Mouse (Mus musculus) embryonic facial prominence, embryonic 14.5 days (tissue): Measurements from ENCODE around the gene Traf7. TPM values are rescaled to one million over a fixed set of nuclear protein-coding genes. Genes with fewer than 3 reads are reported as not detected.

Experiments used
- ATAC-seq: fragments of 200-750 bp; cut with Nextera tagmentation; 2 replicates; pipeline ENCODE4 v1.8.0; 2017; ENCODE audit warnings: low read depth, moderate number of reproducible peaks, moderate TSS enrichment
- DNase-seq: peaks from one replicate; pipeline ENCODE4 v3.0.0-alpha.2; 2015; ENCODE audit warnings: low spot score
- H3K27ac ChIP-seq: fragments of 300-500 bp; sonication (generic); replicated peaks from 2 replicates; pipeline ENCODE4 v1.5.1; 2014; ENCODE audit warnings: low read depth, mild to moderate bottlenecking, low read length, moderate library complexity
- H3K27me3 ChIP-seq: fragments of 300-500 bp; sonication (generic); replicated peaks from 2 replicates; pipeline ENCODE4 v1.6.1; 2014; ENCODE audit warnings: low read length; ENCODE audit not compliant: control insufficient read depth, insufficient read depth
- H3K36me3 ChIP-seq: fragments of 300-500 bp; sonication (generic); 2 replicates; pipeline ENCODE4 v1.6.1; 2014; ENCODE audit warnings: low read length, mixed read lengths; ENCODE audit not compliant: control insufficient read depth, insufficient read depth
- H3K4me1 ChIP-seq: fragments of 300-500 bp; sonication (generic); 2 replicates; pipeline ENCODE4 v1.6.1; 2014; ENCODE audit warnings: antibody characterized with exemption, low read length; ENCODE audit not compliant: control insufficient read depth, insufficient read depth
- H3K4me2 ChIP-seq: fragments of 300-500 bp; sonication (generic); 2 replicates; pipeline ENCODE4 v1.6.1; 2014; ENCODE audit warnings: low read depth, mild to moderate bottlenecking, low read length, moderate library complexity, mixed read lengths
- H3K4me3 ChIP-seq: fragments of 300-500 bp; sonication (generic); 2 replicates; pipeline ENCODE4 v1.5.1; 2014; ENCODE audit warnings: low read depth, mild to moderate bottlenecking, low read length
- H3K9ac ChIP-seq: fragments of 300-500 bp; sonication (generic); 2 replicates; pipeline ENCODE4 v1.6.1; 2014; ENCODE audit warnings: low read depth, mild to moderate bottlenecking, low read length, moderate library complexity, mixed read lengths
- H3K9me3 ChIP-seq: fragments of 300-500 bp; sonication (generic); 2 replicates; pipeline ENCODE4 v1.6.1; 2016; ENCODE audit warnings: low read length; ENCODE audit not compliant: control insufficient read depth
- WGBS: fragments of 180-500 bp; shearing (Covaris S2); extraction: QIAGEN DNeasy Blood & Tissue Kit; methylation state at CpG from one replicate; pipeline ENCODE4 v1.1.7; 2014; 5-methylcytosine and 5-hydroxymethylcytosine counted together
- polyA plus RNA-seq: library from polyadenylated mRNA; unstranded; fragments of >200 nt; fragmentation: Nextera tagmentation; extraction: Ambion mirVana; gene quantifications from 2 replicates; pipeline ENCODE4 v1.2.1, GENCODE M21; 2014

Traf7 gene
- polyA plus RNA-seq, 1 experiment from 2014 or later, result 78.9 TPM

DNA sequence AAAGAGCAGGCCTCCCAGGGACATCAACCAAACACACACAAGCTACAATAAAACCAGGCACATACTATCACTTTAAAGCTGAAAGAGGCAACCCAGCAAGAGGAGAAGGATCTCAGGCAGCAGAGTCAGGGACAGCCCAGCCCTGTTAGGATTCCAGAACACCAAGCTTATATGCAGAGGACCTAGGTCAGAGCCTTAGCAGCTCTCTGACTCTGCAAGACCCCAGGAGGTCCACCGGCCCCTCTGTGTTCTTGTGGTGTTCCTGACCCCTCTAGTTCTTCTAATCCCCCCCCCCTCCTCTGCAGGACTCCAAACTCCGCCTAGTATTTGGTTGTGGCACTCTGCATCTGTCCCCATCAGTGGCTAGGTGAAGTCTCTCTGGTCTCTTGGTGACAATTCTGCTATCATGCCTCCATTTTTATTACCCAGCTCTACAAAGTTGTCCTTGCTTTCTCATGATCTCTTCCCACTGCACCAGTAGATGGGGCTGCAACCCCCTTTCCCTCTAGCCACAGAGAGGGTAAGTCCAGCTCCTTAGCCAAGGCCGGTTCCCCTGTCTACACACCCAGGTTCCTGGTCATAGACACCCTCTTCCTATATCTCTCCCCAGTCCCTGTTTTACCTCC, 47.4 kb downstream of the Traf7 start:
- peaks cover 7% of the 10 kb centered on the region for H3K4me1 ChIP-seq
- H3K27ac ChIP-seq, result no peak overlapping the region
- no peak for ATAC-seq
- H3K9ac ChIP-seq, result 0 out of 2 replicates have a peak overlapping the region, but pooled peaks have one; percentile 14
- peaks cover 25% of the 10 kb centered on the region for H3K36me3 ChIP-seq
- WGBS, result 54% methylated on average over 3 of the region's 3 CpGs
- H3K4me2 ChIP-seq, result 0 out of 2 replicates have a peak overlapping the region, but pooled peaks have one; percentile 45
- no peak overlapping the region for H3K4me3 ChIP-seq
- no peaks in the 10 kb centered on the region for H3K27me3 ChIP-seq
- no peaks in the 10 kb centered on the region for H3K9me3 ChIP-seq
- no peak for DNase-seq

DNA sequence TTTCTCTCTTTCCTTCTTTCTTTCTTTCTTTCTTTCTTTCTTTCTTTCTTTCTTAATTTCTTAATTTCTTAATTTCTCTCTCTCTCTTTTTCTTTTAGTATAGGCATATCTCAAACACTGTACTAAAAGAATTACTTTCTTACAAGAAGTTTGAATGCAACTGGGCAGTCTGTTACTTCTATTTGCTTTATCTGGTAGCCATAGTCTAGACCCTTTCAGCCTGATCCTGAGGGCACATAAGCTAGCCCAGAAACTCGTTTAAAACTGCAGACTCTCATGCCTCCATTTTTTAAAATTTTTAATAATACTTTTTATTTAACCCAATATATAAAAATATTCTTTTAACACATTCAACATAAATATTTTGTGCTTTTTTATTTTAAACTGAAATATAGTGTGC, 48.3 kb downstream of the Traf7 start:
- DNase-seq (no peak), ATAC-seq (no peak)
- Histone ChIP-seq H3K4me2 (peak overlapping the region; percentile 87), H3K9ac (peak overlapping the region; percentile 92; the same call in 1 of the 2 replicates), H3K36me3 (peaks cover 34% of the 10 kb centered on the region), H3K27me3 (no peaks in the 10 kb centered on the region), H3K9me3 (no peaks in the 10 kb centered on the region), H3K4me3 (peak overlapping the region; percentile 83), H3K27ac (peak overlapping the region; percentile 91), H3K4me1 (peaks cover 7% of the 10 kb centered on the region)
- WGBS, result 28% methylated on average over 1 of the region's 1 CpGs

DNA sequence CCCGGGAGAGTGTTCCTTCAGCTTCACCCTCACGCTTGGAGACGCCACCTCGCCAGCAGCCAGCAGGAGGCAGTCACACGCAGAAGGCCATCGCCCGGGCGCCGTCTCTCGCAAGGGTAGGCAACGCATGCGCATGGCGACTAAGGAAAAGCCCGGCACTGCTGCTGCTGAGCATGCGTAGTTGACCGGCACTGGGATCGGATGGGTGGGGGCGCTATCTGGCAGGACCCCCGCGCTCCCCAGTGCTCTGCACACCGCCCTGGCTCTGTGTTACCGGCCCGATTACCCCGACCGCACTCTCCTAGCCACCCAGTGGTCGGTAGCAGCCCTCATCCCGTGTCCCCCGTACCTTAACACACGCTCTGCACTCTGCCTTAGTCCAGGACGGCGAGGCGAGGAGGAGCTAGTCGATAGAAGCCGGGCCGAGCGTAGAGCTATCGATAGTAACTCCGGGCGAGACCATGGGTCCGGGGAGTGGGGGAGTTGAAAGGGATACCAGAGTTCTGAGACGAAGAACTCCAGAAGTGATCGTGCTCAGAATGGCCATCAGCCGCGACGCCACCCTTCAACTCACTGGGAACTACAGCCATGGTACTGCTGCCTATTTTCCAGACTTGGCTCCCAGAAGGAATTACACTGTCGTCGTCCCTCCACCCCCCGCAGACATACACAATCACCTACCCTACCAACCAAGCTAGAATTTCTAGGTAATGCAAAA, 48.9 kb downstream of the Traf7 start, which contains the start of gene Mlst8:
Gene Mlst8 (minus strand): TSS at position 416 of the 718 bp plus-strand sequence.
- DNase-seq, result peak; percentile 97
- H3K27ac ChIP-seq, result peak within 1 kb of the TSS; percentile 91
- H3K27me3 ChIP-seq, result no peaks in the 10 kb centered on the region
- H3K4me1 ChIP-seq, result peaks cover 7% of the 10 kb centered on the region
- peak within 1 kb of the TSS; percentile 83 for H3K4me3 ChIP-seq
- WGBS, result 0% methylated on average over 44 of the region's 48 CpGs
- peak within 1 kb of the TSS; percentile 87 for H3K4me2 ChIP-seq
- H3K9me3 ChIP-seq, result no peaks in the 10 kb centered on the region
- H3K9ac ChIP-seq, result peak within 1 kb of the TSS; percentile 92
- ATAC-seq, result peak; percentile 95
- H3K36me3 ChIP-seq, result peaks cover 36% of the 10 kb centered on the region

DNA sequence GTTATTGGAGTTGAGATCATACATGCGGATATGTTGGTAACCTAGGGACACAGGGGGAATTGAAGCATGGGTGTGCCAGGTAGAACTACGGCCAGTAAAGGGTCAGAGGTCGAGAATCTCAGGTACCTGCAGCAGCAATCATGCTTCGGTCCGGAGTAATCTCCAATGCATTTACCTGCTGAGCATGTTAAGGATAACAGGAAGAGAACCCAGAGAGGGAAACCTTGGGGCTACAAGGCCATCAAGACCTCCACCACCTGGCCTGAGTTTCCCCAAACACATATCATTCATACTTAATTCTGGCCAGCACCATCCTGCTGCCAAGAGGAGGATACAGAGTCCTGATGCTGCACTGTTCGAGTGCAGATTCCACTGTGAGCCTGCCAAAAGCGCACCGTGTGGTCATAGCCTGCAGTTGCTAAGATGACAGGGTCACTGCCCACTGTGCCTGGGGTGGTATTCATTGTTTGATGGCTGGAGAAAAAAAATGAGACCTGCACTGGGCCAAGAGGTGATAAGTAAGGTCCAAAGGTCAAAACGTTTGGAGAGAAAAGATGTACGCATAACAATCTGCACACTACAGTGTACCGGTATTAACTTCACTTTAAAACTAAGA, 49.6 kb downstream of the Traf7 start:
- H3K4me1 ChIP-seq, result peaks cover 7% of the 10 kb centered on the region
- peak overlapping the region; percentile 87 for H3K4me2 ChIP-seq
- peaks cover 40% of the 10 kb centered on the region for H3K36me3 ChIP-seq
- ATAC-seq (no peak), DNase-seq (no peak)
- H3K4me3 ChIP-seq, result peak overlapping the region; percentile 83
- whole genome bisulfite sequencing, result 52% methylated on average over 11 of the region's 11 CpGs
- H3K27me3 ChIP-seq, result no peaks in the 10 kb centered on the region
- peak overlapping the region; percentile 92 for H3K9ac ChIP-seq
- H3K27ac ChIP-seq, result peak overlapping the region; percentile 91
- no peaks in the 10 kb centered on the region for H3K9me3 ChIP-seq

DNA sequence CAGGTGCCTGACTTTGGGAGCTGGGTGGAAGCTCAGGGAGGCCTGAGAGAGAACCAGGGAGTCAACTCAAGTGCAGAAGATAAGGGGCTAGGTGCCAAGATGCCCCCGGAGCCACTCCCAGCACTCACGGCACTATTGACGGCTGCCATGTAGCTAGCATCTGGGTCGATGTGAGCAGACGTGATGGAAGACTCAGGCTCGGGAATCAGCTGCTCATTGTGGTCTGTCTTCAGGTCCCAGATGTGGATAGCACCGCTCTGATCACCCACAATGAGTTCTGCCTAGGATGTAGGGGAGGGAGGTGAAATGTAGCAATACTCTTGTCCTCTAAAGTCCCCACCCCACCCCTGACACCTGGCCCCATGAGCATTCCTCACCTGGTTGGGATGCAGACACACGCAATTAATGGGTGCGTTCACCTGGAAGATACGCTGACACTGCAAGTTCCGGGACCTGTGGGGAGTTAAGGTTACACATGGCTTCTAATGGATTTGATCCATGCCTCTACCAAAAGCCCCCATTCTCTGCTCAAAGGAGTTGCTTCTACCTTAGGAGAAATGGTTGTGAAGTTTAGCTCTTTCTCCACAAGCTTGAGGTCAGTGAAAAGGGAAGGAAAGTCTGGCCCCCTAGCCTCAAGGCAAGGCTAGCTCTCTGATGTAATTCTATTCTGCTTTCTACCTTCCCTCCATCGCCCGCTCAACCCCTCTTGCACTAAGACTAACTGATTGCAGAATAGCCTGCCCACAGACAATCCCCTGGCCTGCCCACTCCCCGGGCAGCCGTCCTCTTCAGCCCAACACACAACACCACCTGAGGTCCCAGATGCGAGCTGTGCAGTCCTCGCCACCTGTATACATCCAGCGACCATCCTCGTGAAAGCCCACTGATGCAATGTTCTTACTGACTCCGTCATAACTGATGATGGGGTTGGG, 50.4 kb downstream of the Traf7 start:
- ATAC-seq (no peak), DNase-seq (no peak)
- WGBS, result 93% methylated on average over 20 of the region's 20 CpGs
- Histone ChIP-seq H3K4me3 (peak overlapping the region; percentile 83; the same call in 1 of the 2 replicates), H3K9ac (no peak overlapping the region), H3K27me3 (no peaks in the 10 kb centered on the region), H3K36me3 (peaks cover 40% of the 10 kb centered on the region), H3K27ac (no peak overlapping the region), H3K4me2 (no peak overlapping the region), H3K4me1 (peaks cover 9% of the 10 kb centered on the region), H3K9me3 (no peaks in the 10 kb centered on the region)

DNA sequence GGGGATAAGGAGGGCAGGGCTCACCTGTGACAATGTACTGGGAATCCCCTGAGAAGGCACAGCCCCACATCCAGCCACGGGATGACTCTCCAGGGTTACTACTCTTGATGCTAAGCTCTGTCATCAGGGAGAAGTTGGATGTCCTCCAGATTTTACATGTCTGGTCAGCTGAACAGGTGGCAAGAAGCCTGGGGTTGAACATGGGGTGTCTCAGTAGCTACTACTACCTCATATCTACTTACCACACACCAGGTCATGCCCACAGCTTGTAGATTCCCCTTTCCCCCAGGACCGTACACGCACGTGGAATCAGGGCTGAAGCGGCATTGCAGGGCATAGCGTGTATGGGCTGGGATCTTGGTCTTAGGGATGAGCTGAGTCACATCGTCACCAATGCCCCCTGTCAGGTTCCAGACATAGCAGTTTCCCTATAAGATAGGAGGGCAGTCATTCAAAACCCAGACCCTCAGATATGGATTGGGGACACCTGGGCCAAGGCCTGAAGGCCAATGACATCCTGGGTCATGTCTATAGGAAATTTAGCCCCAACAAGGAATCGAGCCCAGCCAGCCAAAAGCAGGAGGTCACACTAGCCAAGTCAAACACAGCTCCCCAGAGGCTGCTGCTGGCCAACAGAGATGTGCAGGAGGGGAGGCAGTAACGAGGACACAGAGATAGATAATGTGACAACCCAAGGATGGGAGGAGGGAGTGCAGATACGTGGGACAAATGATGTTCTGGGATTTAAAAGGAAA, 51.5 kb downstream of the Traf7 start:
- ATAC-seq, result no peak
- no peak overlapping the region for H3K27ac ChIP-seq
- H3K4me2 ChIP-seq, result no peak overlapping the region
- H3K27me3 ChIP-seq, result no peaks in the 10 kb centered on the region
- H3K36me3 ChIP-seq, result peaks cover 40% of the 10 kb centered on the region
- no peak overlapping the region for H3K4me3 ChIP-seq
- no peak for DNase-seq
- H3K4me1 ChIP-seq, result peaks cover 19% of the 10 kb centered on the region
- whole genome bisulfite sequencing, result 91% methylated on average over 10 of the region's 10 CpGs
- no peak overlapping the region for H3K9ac ChIP-seq
- no peaks in the 10 kb centered on the region for H3K9me3 ChIP-seq

DNA sequence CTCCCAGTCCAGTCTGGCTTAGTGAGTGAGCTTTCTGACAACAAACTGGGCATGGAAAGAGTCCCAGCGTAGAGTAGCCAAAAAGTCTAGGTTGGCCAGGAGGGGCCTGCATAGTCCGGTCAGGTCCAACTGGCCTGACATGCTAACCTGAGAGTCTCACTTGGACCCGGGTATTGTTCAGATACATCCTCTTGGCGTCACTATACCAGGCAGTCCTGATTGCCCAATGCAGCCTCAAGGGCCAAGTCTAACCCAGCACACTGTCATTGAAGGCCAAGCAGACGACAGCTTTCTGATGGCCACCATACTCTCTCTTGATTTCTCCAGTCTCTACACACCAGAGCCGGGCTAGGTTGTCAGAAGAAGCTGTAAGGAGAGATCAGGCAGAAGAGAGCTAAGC, 52.2 kb downstream of the Traf7 start:
- H3K4me1 ChIP-seq, result peaks cover 20% of the 10 kb centered on the region
- WGBS, result 88% methylated on average over 6 of the region's 6 CpGs

More for the DNA sequence above, 52.2 kb downstream of the Traf7 start:
- Histone ChIP-seq H3K27me3 (no peaks in the 10 kb centered on the region), H3K9me3 (no peaks in the 10 kb centered on the region), H3K9ac (no peak overlapping the region), H3K27ac (no peak overlapping the region), H3K4me3 (no peak overlapping the region), H3K4me2 (no peak overlapping the region), H3K36me3 (peaks cover 40% of the 10 kb centered on the region)
- no peak for DNase-seq
- no peak for ATAC-seq
